Mouse (Mus musculus) testis, adult 2 months (tissue): ENCODE data around the gene Cacna1a. TPM values are rescaled to one million over a fixed set of nuclear protein-coding genes. Genes with fewer than 3 reads are reported as not detected.

Source experiments
- H3K27ac ChIP-seq: fragments of 200-500 bp; 2 replicates; pipeline ENCODE4 v1.5.1; 2012; ENCODE audit warnings: low read depth, low read length; ENCODE audit not compliant: control insufficient read depth, insufficient read depth
- H3K27me3 ChIP-seq: fragments of 200-500 bp; 2 replicates; pipeline ENCODE4 v1.6.1; 2012; ENCODE audit warnings: mild to moderate bottlenecking, low read length, moderate library complexity; ENCODE audit not compliant: control insufficient read depth, insufficient read depth
- H3K36me3 ChIP-seq: fragments of 200-500 bp; 2 replicates; pipeline ENCODE4 v1.6.1; 2012; ENCODE audit warnings: mild to moderate bottlenecking, low read length; ENCODE audit not compliant: control insufficient read depth, insufficient read depth
- H3K4me1 ChIP-seq: fragments of 200-500 bp; 2 replicates; pipeline ENCODE4 v1.6.1; 2012; ENCODE audit warnings: low read length; ENCODE audit not compliant: control insufficient read depth, insufficient read depth
- H3K4me3 ChIP-seq: fragments of 200-500 bp; 2 replicates; pipeline ENCODE4 v1.5.1; 2012; ENCODE audit warnings: low read depth, mild to moderate bottlenecking, low read length, moderate library complexity, mixed read lengths; ENCODE audit not compliant: control insufficient read depth
- CTCF ChIP-seq: fragments of 200-500 bp; IDR thresholded peaks from 2 replicates; pipeline ENCODE4 v1.5.1; 2012; ENCODE audit warnings: low read depth, mild to moderate bottlenecking, inconsistent platforms, low read length, moderate library complexity; ENCODE audit not compliant: control insufficient read depth, insufficient read depth, insufficient replicate concordance
- POLR2A ChIP-seq: fragments of 200-500 bp; IDR thresholded peaks from 2 replicates; pipeline ENCODE4 v1.6.1; 2012; ENCODE audit warnings: low read depth, mild to moderate bottlenecking, inconsistent platforms, low read length, moderate library complexity; ENCODE audit not compliant: control insufficient read depth
- polyA plus RNA-seq: library from polyadenylated mRNA; depleted of rRNA; stranded (reverse); fragments of >200 nt; gene quantifications from 2 replicates; pipeline ENCODE4 v1.2.3, GENCODE M21; 2012

Cacna1a gene
- polyA plus RNA-seq, 1 experiment, result 10.3 TPM

- Histone ChIP-seq H3K27ac (no peak overlapping the region), H3K4me1 (no peaks in the 10 kb centered on the region), H3K27me3 (no peaks in the 10 kb centered on the region), H3K36me3 (no peaks in the 10 kb centered on the region), H3K4me3 (no peak overlapping the region)
- no peak for TF ChIP-seq CTCF
- no peak for TF ChIP-seq POLR2A
These were observed 37.8 kb downstream of the Cacna1a start for GRCm38 (mm10) chr8:84426087-84426486.

- no peak overlapping the region for H3K27ac ChIP-seq
- no peaks in the 10 kb centered on the region for H3K36me3 ChIP-seq
- TF ChIP-seq CTCF (no peak), POLR2A (no peak)
- no peaks in the 10 kb centered on the region for H3K27me3 ChIP-seq
- H3K4me1 ChIP-seq, result no peaks in the 10 kb centered on the region
- no peak overlapping the region for H3K4me3 ChIP-seq
These were observed 38.3 kb downstream of the Cacna1a start for GRCm38 (mm10) chr8:84426582-84426981.

- no peak for TF ChIP-seq POLR2A
- TF ChIP-seq CTCF, result no peak
- Histone ChIP-seq H3K4me1 (no peaks in the 10 kb centered on the region), H3K36me3 (no peaks in the 10 kb centered on the region), H3K27me3 (no peaks in the 10 kb centered on the region), H3K27ac (no peak overlapping the region), H3K4me3 (no peak overlapping the region)
These were observed 39.8 kb downstream of the Cacna1a start for GRCm38 (mm10) chr8:84428034-84428433.

GRCm38 (mm10) chr8:84429014-84429413 is 40.8 kb downstream of the Cacna1a start:
- no peaks in the 10 kb centered on the region for H3K27me3 ChIP-seq
- no peak overlapping the region for H3K27ac ChIP-seq
- no peak overlapping the region for H3K4me3 ChIP-seq
- TF ChIP-seq POLR2A (no peak), CTCF (no peak)
- no peaks in the 10 kb centered on the region for H3K4me1 ChIP-seq
- H3K36me3 ChIP-seq, result no peaks in the 10 kb centered on the region

GRCm38 (mm10) chr8:84429492-84429891 is 41.3 kb downstream of the Cacna1a start:
- TF ChIP-seq CTCF (no peak), POLR2A (no peak)
- no peaks in the 10 kb centered on the region for H3K4me1 ChIP-seq
- no peak overlapping the region for H3K4me3 ChIP-seq
- H3K36me3 ChIP-seq, result no peaks in the 10 kb centered on the region
- no peak overlapping the region for H3K27ac ChIP-seq
- H3K27me3 ChIP-seq, result no peaks in the 10 kb centered on the region

GRCm38 (mm10) chr8:84435370-84435769 is 47.1 kb downstream of the Cacna1a start:
- TF ChIP-seq CTCF (no peak), POLR2A (no peak)
- Histone ChIP-seq H3K36me3 (no peaks in the 10 kb centered on the region), H3K27me3 (no peaks in the 10 kb centered on the region), H3K27ac (no peak overlapping the region), H3K4me3 (no peak overlapping the region), H3K4me1 (no peaks in the 10 kb centered on the region)

- no peaks in the 10 kb centered on the region for H3K4me1 ChIP-seq
These were observed 51.6 kb downstream of the Cacna1a start for GRCm38 (mm10) chr8:84439813-84440212.

GRCm38 (mm10) chr8:84442043-84442442 is 53.8 kb downstream of the Cacna1a start:
- TF ChIP-seq CTCF, result no peak
- no peak for TF ChIP-seq POLR2A
- Histone ChIP-seq H3K4me3 (no peak overlapping the region), H3K4me1 (no peaks in the 10 kb centered on the region), H3K27me3 (no peaks in the 10 kb centered on the region), H3K36me3 (no peaks in the 10 kb centered on the region), H3K27ac (no peak overlapping the region)

More at GRCm38 (mm10) chr8:84439813-84440212, 51.6 kb downstream of the Cacna1a start:
- Histone ChIP-seq H3K36me3 (no peaks in the 10 kb centered on the region), H3K27me3 (no peaks in the 10 kb centered on the region), H3K4me3 (no peak overlapping the region), H3K27ac (no peak overlapping the region)
- TF ChIP-seq CTCF (no peak), POLR2A (no peak)
